Mouse (Mus musculus) brain, embryonic 14.5 days (tissue): ENCODE measurements at regions not wholly inside any gene's neighbourhood (a gene's known extent, or its start where the extent isn't known, plus 50 kb on each side); places are given as distances from the start of the nearest gene placed in this dataset.

Experiments used
- CTCF ChIP-seq: fragments of 200-500 bp; IDR thresholded peaks from 2 replicates; pipeline ENCODE4 v1.5.1; 2012; ENCODE audit warnings: inconsistent platforms, mild to moderate bottlenecking, moderate library complexity, borderline replicate concordance; ENCODE audit not compliant: insufficient read depth, insufficient read length; ENCODE audit errors: extremely low read depth
- POLR2A ChIP-seq: fragments of 200-500 bp; IDR thresholded peaks from 2 replicates; pipeline ENCODE4 v1.6.1; 2012; ENCODE audit warnings: mild to moderate bottlenecking, inconsistent platforms, borderline replicate concordance; ENCODE audit not compliant: poor library complexity, insufficient read depth, insufficient read length, severe bottlenecking; ENCODE audit errors: extremely low read depth

GRCm38 (mm10) chr14:106924443-106924842 lies 818.4 kb downstream of the Trim52 start:
- TF ChIP-seq CTCF (no peak), POLR2A (no peak)
